Mouse (Mus musculus) c-Kit-positive CD71-positive TER-119-negative erythroid progenitor cells, embryonic 14.5 days (primary cell): ENCODE measurements around the gene Anapc13.

Source experiments
- DNase-seq: peaks from one replicate; pipeline ENCODE4 v3.0.0-alpha.2; 2013; ENCODE audit warnings: low read depth

Anapc13 gene

GRCm38 (mm10) chr9:102625983-102626838 lies at the start of gene Anapc13, which contains the start of gene Cep63:
Anapc13 (plus strand) TSS chr9:102626296.
Cep63 (minus strand) TSS chr9:102626534.
- DNase-seq, result peak; percentile 93

GRCm38 (mm10) chr9:102577480-102577879 lies 48.6 kb upstream of the Anapc13 start:
- no peak for DNase-seq

DNA sequence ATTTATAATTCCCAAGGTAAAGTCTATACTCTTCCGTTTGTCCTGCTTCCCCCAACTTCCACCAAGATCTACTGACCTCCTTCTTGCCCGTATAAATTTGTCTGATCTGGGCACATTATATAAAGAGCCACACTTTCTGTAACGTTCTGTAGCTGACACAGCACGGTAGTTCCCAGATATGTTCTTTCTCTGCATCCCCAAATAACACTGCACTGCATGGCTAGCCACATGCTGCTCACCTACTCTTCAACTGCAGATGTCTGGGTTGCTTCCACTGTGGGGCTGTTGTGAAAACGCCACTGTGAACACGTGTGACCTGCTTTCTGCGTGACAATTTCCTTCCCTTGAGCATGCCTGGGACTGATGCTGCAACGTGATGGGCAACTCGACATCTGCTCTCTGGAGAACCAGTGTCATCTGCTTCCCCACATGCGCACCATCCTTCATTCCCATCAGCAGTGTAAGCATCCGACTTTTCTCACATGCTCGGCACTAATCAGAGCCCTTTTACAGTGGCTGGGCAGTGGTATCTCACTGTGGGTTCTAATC lies 44.1 kb upstream of the Anapc13 start:
- no peak for DNase-seq

- no peak for DNase-seq
These were observed 38.7 kb upstream of the Anapc13 start for GRCm38 (mm10) chr9:102587347-102587746.

DNA sequence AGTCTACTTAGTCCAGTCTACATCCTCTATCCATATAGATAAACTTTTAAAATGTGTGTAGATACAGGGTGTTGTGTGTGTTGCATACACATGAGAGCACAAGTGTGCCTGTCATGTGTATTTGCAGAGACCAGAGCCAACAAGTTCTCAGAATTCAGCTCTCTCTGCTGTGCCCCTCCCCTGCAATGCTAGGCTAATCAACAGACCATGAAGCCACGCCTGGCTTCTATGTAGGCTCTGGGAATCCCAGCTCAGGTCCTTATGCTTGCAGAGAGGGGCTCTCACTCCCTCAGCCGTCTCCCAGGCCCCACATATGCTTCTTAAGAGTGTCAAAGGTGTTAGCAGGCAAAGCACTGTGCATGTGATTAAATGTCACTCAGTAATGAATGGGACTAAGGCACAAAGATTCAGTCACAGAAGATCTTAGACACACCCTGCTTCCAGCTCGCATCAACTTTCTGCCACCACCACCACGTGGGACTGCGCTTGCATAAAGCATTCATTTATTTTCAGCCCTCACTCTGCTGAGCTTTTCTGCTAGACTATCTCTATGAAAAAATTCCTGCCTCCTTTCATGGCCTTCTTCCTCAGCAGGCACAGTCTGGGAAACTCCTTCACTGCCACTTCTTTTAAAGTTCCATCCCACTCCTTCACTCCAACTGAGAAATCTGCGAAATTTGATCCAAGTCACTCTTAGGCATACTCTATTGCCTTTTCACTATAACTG lies 31.3 kb upstream of the Anapc13 start:
- DNase-seq, result no peak

GRCm38 (mm10) chr9:102595662-102596436 lies 30.2 kb upstream of the Anapc13 start:
- DNase-seq, result no peak

DNA sequence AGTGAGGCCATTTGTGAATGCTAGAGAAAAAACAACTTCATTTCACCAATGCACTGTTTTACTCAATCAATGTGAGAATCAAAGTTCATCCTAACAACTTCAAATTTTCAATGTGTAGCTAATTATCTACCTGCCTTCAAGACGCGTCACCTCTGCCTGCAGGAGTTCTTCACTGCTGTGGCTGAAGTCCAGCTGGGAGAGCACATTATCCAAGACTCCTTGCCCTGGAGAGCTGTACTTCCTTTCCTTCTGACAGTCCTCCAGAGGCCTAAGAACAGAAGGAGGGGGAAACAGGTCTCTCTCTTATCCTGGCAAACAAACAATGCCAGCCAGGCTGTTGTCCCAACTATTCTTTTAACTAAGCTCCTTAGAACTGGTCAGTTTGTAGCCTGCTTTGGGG lies 24.9 kb upstream of the Anapc13 start:
- DNase-seq, result no peak

GRCm38 (mm10) chr9:102601666-102602065 lies 24.4 kb upstream of the Anapc13 start:
- no peak for DNase-seq

DNA sequence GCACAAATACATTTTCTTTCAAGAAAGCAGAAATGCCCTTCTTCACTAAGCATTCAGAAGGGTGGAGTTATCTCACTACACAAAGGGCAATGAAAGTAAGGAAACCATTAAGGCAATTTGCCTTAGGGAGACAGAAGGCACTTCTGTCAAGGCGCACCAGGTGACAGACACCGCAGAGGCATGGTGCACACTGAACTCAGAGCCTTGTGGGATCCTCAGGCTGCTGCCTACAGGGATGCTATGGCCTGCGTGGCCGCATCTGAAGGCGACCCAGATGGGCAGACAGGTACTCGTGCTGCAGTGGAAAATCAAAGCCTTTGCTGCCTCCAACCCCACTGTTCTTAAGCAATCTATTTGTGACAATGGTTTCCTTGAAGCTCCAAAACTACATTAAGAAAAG lies 20.9 kb upstream of the Anapc13 start:
- DNase-seq, result no peak

DNA sequence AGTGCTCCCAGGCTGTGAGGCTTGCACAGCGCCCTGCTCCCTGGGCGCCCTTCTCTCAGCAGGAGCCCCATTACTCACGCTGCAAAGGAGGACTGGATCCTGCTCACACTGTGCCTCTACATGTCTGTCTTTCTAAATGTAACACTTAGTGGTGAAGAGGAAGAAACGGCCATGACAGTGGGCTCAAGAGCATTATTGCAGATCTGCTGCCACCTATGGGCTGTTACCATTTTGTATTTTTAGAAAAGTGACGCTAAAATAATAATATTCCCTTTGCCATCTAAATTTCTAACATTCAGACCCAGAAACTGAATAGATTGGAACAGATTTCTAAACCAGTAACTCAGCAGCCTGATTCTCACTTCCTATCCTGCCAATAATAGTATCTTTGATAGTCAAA lies 18.6 kb upstream of the Anapc13 start:
- DNase-seq, result no peak

- no peak for DNase-seq
These were observed 16.9 kb upstream of the Anapc13 start for GRCm38 (mm10) chr9:102609221-102609620.

DNA sequence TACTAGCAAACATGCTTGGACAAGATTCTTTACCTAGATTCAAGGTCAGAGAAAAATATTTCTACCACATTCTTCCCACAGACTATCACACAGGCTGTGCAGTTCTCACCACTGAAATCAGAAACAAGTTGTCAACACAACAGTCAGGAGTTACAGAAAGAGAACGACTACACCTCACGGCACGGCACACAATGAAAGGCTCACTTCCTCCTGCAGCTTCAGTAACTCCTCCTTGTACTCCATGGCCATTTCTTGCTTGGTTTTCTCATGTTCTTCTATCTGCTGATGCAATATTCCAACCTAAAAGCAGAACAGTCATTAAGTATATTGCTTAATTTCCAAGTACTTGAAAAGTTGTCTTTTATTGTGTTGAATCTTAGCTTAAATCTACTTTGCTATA lies 11.0 kb upstream of the Anapc13 start:
- no peak for DNase-seq

DNA sequence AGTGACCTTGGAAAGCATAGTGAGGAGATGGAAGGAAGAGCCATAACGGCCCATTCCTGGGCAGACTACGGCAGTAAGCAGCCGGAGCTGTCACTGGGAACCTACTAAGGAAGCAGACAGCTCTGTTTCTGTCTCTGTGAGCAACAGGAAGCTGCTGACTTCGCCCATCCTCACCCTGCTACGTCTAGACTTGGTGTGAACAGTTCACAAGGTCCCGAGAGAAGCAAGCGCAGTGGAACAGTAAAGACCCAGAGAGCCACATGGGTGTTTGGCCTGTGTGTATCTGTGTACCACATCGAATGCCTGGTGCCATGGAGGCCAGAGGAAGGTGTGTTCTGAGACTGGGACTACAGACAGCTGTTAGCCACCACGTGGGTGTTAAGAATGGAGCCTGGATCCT lies 9.8 kb upstream of the Anapc13 start:
- DNase-seq, result no peak

GRCm38 (mm10) chr9:102621385-102621784 lies 4.7 kb upstream of the Anapc13 start:
- DNase-seq, result no peak

GRCm38 (mm10) chr9:102622192-102622857 lies 3.8 kb upstream of the Anapc13 start:
- DNase-seq, result peak; percentile 54

DNA sequence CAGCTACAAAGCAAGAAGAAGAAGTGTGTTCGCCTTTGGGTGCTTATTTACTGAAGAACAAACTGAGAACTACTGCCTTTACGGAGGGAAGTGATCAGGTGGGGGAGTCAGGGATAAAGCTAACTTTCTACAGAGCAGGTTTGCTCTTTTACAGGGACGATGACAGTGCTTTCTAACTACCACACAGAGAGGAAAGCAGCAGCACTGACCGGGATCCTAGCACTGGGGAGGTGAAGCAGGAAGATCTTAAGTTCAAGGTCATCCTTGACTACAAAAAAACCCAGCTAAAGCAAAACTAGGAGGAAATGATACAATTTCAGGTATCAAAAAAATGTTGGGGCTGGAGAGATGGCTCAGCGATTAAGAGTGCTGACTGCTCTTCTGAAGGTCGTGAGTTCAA lies 3.2 kb upstream of the Anapc13 start:
- no peak for DNase-seq

DNA sequence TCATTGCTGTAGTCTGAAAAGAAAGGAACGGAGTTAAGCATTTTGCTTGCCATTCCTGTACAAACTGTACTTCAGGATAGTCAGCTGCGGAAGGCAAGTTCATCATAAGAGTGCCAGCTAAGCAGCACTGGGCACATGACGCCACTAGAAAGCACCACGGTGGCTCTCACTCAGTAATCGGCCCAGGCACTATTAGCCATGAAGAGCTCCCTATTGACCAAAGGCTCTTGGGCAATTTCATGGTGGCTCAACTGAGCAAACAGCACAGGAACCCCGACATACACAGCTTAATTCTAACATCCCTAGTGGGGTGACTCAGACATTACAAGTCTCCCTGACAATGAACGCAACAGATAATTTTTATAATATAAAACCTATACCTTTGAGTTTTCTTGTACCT lies 2.5 kb upstream of the Anapc13 start:
- DNase-seq, result no peak

GRCm38 (mm10) chr9:102625401-102625982 lies 604 bp upstream of the Anapc13 start:
- no peak for DNase-seq

DNA sequence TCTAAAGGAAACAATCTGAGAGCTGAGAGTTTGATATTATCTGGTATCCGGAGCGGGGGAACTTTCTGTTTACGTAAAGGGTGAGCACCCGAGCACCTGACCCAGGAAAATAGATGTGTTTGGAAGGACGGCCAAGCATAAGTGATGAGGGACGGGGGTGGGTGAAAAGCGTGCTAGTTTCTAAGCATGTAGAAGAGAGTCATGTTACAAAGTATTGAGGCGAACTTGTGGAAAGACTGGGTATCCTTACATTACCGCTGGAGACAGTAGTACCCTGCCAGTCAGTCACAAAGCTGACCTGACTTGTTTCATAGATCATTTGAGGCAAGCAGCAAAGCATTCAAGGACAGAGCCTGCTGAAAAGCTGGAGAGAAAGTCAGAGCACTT lies 736 bp downstream of the Anapc13 start:
- DNase-seq, result no peak

GRCm38 (mm10) chr9:102627442-102627841 lies 1.3 kb downstream of the Anapc13 start:
- no peak for DNase-seq

GRCm38 (mm10) chr9:102629052-102629451 lies 3.0 kb downstream of the Anapc13 start:
- DNase-seq, result no peak
